Mouse (Mus musculus) frontal cortex, postnatal 14 days (tissue): ENCODE measurements around the gene Prr29.
"Not testable (repeated sequence)": the region's sequence is repeated elsewhere in the genome, so short reads cannot be mapped to it uniquely, and the experiment has no call there.

Source experiments
- DNase-seq, 2 experiments: peaks; one replicate each; pipeline ENCODE4 v3.0.0; 2022; ENCODE audit warnings: low spot score in 2 of 2

Gene Prr29

DNA sequence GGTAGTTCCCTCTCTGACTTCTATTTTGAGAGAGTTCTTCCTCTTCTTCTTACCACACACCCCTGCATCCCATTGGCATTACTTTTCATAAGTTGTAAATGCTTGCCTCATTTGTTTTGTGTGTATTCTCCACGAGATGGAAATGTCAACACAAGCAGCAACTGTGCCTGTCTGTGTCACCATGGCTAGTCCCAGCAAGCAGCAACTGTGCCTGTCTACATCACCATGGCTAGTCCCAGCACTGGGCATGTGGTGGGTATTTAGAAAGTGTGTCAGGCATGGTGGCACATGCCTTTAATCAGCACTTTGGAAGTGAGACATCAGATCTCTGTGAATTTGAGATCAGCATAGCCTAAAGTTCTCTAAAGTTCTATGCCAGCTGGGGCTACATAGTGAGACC lies 11.1 kb upstream of the Prr29 start:
- no peak for DNase-seq

DNA sequence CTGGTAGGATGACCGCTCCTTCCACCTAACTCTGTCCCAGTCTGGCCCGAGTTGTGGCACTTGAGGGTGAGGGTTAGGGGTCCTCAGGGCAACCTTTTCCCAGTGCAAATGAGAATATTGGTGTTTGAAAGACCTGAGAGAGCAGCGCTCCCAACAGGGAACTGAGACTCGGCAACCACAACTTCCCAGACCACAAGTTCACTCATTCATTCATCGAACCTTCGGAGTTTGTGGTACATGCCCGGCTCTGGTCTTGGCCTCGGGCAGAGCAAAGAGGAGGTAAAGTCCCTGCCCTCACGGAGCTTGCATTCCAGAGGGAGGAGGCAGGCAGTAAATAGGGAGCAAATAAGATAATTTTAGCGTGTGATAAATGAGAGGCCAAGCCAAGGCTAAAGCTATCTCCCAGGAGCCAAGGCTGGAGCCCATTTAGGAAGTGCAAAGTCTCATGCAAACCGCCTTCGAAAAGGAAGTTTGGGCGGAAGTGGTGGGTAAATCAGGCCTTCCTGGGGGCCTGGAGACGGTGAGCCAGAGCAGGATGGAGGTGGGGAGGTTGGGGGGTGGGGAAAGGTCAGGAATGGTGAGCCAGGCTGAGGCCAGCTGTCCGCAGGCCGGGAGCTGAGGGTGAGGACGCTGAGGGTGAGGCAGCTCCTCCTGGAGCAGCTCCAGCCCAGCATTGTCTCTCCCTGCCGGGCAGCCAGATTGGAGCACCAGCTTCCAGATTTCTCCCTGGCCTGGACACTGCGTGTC lies 9.7 kb upstream of the Prr29 start:
- DNase-seq, result no peak

DNA sequence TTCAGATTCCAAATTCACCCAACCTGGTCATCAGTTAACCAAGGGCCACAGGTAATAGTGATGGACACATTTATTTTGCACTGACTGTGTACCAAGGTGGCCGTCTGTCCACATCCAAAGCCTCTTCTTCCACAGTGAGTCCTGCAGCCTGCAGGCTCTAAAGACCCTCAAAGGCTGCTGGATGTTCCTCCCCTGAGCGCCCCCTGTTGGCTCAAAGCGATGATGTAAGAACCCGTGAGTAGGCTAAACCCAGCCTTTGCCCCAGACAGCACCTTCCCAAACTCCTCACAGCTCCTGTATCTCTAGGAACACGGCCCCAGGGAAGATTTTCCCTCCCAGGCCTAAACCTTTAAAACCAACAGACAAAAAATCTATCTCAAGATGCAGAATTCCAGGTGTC lies 5.9 kb upstream of the Prr29 start:
- DNase-seq, result no peak

DNA sequence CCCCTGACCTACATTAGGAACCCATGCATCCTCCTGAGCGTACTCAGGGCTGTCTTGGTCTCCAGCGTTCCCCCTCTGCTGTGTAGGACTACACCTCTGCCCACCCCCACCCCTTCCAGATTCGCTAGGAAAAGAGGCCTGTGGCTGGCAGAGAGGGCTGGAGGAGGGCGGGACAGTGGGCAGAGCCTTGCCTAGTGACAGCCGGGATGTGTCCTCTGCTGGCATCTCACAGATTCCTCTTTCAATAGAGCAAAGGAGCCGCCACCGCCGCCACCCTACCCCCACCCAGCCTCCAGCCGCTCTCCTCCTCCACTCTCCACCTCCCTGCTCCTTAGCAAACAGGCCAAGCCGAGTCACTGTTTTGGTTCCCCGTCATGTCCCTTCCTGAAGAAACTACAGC lies 560 bp upstream of the Prr29 start:
- no peak for DNase-seq

DNA sequence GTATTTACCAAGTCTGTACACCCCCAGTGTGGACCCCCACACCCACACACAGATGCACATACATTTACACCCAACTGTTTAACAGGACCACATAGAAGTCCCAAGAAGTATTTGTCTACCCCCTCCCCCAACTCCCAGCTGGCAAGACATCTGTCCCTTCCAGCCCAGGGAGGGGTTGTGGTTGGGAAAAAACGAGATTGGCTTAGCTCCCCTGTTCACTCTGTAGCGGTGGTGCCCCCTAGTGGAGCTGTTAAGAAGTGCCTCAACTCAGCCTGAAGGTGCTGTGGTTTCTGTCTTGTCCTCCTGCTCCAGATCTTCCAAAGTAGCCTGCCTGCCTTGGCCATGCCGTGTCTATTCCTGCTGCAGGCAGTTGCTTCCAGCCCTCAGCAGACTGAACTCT lies 1.0 kb downstream of the Prr29 start:
- peak; percentile 65 to 66 for DNase-seq

DNA sequence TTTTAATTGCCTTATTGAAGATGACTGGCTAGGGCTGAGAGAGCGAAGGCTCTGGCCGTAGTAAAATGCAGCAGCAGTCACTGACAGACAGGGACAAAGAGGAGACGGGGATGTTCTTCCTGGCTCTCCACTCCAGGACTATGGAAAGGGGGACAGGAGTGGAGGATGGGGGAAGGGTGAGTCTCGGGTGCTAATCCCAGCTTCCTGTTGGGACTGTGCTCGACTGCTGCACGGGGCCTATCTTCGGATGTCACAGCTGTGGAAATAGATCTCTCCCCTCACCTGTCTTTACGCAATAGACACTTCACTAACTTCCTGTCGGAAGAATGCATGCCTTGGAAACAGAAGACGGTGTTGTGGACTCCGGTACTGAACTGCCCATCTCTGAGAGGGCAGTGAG lies 8.7 kb downstream of the Prr29 start:
- no peak for DNase-seq

DNA sequence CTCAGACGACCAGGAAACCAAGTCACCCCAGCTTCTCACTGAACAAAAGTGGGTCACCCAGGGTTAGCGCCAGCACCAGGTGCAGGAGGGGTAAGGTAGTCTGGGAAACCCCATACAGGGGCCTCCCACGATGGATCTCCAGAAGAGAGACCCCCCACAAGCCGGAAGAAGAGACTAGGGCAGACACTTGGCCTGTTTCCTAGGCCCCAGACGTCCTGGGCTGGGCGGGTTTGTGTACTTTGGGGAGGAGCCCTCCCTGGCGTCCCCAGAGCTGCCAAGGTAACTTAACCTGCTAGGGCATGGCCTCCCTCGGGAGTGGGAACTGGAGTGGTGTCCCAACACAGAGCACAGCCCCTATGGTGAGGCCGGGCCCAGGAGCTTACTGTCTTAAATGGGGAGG lies 9.3 kb downstream of the Prr29 start:
- DNase-seq, result no peak

DNA sequence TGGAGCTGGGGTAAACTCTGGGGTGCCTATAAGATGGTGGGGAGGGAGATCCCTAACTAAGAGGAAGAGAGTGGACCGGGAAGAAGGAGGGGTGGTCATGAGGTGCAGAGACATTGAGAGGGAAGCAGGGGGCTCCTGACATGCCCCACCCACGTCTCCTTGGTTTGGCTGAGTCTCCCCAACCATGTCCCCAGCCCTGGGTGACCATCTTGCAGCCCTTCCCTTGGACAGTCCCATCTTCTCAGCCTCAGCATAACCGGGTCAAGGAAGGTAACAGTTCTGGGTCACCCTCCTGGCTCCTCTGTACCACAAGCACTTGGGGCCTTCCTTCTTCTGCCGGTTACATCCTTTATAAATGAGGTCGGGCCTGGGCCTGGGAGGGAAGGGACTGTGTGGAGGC lies 9.7 kb downstream of the Prr29 start:
- no peak for DNase-seq

DNA sequence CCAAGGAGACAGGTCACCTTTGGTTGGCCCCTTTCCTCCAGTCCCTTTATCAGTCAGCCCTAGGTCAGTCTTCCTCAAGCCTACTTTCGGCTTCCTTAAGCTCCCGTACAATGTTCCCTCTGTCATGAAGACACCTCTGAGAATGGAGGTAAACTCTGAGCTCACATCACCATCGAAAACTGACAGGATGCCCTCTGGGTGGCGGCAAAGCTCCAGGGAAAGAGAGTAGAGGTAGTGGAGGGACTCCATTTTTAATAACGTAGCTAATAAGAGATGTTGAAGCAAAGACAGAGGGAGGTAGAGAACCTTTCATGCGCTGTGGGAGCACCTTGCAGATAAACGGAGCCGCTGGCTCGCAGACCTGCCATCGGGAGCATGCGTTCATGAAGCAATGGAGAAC lies 15.7 kb downstream of the Prr29 start:
- DNase-seq, result no peak

DNA sequence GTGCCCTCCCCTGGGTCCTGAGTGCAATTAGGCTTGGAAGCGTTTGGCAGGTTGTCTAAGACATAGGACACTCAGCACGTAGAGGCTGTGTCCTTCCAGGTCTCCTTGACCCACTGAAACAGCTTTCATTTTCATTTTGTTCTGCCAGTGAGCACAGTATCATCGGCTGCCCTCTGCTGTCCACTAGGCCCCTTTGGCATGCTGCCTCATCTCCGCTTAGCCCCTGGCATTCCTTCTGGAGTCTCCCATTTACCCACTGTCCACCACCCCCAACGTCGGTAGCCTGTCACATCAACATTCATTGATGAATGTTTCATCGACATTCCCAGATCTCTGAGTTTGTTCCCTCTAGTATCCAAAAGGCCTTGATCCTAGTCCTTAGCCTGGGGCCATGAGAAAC lies 16.6 kb downstream of the Prr29 start:
- DNase-seq, result no peak

DNA sequence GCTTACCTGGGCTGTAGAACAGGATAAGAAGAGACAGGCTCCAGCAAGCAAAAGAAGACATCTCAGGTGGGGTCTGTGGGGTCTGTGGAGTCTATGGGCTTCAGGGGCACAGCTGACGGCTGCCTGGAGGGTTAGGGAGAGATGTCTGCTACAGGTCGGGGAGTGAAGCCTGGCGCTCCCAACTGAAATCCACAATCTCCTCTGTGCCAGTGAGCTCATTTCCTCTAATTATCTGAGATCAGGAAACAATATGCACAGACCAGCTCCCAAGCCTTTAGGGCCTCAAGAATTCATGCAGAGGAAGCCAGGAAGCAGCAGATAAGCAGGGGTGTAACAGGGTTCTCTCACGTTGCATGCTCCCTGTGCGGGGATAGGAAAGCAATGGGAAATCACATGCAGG lies 17.2 kb downstream of the Prr29 start:
- no peak for DNase-seq

DNA sequence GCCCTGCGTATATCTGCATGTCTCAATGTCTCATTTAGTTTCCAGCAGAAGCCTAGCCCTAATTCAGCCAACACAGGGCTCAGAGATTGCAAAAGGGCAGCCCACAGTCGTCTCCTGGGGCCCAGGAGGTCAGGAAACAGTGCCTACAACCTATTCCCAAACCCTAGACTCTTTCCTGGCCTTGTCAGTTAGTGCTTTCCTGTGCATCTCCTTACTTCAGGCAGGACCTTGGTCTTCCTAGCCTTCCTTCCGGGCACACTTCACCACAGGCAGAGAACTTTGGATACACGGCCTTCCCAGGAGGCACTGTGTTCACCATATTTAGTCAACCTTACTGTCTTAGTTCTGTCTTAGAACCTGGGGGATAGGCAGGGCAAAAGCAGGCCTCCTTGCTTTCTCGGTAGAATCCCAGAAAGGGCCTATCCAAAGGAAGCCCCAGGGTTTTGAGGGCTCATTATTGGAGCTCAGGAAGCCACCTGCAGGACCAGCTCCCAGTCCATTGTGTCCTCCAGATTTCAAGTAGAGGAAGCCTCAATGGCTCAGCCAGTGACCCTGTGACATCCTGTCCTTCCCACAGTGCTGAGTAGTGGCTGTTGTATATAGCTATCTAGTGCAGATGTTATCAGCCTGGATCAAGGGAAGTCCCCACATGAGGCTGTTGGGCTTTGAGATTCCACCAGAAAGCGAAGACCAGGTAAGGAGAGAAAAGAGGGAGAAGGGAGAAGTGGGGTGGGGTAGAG lies 17.9 kb downstream of the Prr29 start:
- no peak for DNase-seq

DNA sequence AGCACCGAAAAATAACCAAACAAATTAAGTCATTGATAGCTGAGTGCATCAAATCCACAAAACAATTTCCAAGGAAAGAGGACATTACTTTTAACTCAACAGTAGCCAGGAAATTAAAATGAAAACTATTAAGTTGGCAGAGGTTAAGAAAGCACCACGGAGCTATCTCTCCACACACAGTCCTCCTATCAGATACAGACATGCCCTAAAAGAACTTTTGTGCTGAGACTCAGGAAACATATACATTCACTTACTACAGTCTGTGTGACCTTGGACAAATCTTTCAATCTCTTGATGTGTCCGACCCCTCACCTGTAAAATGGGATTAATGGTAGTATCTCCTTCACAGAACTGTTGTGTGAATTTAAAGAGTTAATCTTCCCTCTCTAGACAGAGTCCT lies 21.1 kb downstream of the Prr29 start:
- DNase-seq, result no peak

DNA sequence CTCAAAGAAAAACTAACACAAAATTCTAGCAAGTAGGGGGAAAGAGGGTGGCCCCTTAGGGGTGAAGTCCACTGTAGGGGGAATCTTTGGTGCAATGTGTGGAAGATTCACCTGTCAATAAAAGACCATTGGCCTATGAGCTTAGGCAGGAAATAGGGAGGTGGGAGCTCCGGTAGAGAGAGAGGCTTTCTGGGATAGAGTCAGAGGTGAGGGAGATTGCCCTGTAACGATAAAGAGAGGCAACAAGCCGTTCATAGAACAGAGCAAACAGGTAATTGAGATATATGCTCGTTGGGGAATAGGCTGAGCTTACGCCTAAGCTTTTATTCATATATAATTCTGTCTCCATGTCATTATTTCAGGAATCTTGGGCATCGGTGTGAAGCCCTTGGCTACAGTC lies 21.7 kb downstream of the Prr29 start:
- DNase-seq, result no peak

DNA sequence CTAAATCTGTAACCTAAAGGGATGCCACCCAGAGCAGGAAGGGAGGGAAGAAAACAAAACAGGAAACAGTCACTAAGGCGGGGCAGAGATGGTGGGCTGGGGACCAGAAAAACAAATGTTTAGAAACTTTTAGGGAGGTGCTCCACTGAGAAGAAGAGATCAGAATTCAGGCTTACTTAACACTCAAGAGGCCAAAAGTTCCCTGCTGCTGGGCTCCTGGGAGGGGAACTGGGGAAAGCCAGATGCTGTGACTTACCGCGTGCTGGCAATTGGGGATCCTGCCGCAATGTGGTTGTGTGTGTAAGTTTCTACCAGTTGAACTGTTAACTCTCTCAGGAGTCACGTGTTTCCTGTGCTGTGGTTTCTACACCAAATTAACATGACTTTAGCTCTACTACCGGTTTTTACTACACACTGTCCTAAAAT lies 22.5 kb downstream of the Prr29 start, which contains the start of gene Icam2:
TSS of gene Icam2 (minus strand) at position 285 of the 426 bp plus-strand sequence.
- DNase-seq, result no peak

DNA sequence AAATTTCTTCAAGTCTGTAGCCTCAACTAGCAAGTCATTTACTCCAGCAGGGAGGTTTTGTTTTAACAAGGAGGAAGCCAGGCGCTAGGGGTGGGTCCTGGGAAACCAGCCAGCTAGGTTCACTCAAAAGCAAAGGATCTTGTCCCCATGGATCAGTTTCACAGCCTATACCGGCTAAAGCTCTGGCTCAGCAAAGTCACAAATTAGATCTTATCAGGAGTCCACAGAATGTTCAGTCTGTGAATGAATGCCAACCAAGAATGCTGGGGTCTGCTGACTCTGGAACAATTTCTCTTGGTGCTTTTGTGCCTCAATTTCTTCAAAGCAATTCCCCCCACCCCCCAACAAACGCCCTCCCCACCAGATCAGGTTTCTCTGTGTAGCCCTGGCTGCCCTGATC lies 24.3 kb downstream of the Prr29 start:
- DNase-seq, result no peak

DNA sequence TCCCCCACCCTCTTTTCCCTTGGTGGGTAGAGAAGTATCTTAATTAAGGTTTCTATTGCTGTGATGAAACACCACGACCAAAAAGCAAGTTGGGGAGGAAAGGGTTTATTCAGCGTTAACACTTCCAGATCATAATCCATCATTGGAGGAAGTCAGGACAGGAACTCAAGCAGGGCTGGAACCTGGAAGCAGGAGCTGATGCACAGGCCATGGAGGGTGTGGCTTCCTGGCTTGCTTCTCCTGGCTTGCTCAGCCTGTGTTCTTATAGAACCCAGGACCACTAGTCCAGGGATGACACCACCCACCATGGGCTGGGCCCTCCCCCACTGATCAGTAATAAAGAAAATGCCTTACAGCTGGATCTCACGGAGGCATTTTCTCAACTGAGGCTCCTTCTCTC lies 25.5 kb downstream of the Prr29 start:
- DNase-seq, result no peak

DNA sequence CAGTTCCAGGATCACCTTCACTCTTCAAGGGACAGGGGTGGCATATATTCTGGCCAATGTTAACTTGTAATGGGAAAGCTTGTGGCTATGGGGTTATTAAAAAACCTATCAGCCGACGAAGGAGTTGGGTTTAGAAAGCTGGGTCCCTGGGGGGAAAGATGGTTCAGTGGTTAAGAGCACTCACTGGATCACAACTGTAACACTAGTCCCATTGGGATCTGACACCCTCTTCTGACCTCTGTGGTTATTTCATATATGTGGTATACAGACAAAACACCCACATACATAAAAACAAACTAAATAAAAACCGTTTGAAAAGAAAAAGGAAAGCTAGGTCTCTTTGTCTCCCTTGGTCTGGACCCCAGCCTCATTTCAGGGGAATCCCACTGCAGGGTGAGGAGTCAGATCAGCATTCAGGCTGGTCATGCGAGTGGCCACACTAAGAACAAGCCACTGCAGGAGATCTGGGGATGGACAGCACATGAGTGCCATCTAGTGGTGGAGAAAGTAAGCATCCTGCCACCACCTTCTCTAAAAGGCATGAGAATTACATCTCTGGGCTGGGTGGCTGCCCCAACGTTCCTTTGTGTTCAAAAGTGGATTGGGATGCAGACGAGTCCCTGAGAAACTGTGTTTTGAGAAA lies 26.4 kb downstream of the Prr29 start:
- DNase-seq, result peak; percentile 35 to 59

DNA sequence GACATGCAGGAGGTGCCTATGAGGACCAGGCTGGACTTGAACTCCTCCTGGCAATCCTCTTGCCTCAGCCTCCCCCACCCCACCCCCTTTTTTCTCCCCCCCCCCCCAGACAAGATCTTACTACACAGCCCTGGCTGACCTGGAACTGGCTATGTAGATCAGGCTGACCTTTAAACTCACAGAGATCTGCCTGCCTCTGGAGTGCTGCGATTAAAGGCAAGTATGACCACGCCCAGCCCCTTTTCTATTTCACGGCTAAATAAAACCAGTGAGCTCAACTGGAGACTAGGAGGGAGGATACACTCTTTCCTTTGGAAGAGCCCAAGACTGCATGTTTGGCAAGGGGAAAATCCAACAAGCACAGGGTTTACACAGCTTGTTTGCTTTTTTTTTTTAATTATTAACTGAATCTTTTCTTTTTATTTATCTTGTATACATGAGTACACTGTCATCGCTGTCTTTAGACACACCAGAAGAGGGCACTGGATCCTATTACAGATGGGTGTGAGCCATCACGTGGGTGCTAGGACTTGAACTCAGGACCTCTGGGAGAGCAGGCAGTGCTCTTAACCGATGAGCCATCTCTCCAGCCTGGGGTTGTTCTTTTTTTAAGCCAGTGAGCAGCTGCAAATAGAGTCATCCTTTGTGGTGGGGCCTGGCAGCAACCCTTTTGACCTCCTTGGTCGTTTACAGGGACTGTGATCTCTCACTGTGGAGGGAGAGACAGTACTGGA lies 27.5 kb downstream of the Prr29 start:
- no peak for DNase-seq

DNA sequence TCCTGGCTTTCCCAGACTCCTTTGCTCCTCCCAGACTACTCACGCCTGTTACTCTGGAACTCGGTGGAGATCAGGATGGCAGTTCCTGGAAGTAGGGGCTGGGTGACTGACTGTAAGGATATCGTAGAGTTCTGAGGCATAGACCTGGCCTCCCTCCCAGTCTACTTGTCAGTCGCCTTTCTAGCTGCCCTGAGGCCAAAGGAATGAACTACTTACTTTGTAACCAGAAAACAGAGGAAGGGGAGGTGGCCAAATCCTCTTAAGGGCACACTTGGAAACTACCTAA lies 28.0 kb downstream of the Prr29 start:
- no peak for DNase-seq

DNA sequence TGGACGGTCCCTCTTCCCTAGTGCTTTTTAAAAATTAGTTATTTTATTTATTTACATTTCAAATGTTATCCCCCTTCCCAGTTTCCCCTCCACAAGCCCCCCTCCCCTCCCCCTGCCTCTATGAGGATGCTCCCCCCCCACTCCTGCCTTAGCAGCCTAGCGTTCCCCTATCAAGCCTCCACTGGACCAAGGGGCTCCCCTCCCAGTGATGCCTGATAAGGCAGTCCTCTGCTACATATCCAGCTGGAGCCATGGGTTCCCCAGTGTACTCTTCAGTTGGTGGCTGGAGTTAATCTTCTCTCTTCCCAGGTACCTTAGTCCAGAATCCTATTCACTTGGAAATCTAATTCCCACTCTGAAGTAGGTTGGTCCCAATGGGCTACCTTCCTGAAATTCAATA lies 28.8 kb downstream of the Prr29 start:
- not testable (repeated sequence) for DNase-seq

DNA sequence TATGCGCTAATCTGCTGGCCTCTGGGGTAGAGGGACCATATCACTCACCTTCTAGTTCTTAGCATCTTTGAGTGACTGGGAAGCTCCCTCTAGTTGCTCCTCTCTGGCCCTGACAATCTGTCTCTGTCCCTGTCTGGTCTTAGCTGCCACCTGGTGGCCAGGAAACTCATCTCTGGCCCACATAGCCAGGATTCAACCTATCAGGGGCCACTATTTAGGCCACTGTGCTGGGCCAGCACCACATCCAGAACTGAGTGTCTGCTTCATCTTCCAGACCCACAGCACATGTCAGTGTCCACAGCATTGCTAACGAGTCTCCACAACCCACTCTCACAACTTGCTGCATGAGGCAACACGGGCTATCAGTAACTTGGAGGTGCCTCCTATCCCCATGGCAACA lies 32.4 kb downstream of the Prr29 start:
- DNase-seq, result no peak

DNA sequence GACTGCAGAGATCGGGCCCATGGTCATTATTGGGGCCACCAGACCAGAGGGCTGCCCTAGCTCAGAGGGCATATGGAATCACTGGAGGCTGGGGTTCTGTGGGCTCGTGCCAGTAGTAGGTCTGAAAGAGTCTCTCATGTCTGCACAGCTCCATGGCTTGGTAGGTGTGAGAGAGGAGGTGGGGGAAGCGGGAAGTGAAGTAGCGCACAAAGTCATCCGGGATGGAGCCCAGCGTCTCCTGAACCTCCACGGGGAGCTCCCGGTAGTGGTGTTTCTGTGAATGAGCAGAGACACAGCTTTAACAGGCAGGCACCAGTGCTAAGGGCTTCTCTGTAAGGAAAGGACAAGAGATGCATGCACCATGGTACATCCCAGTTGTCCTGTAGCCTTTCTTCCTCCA lies 33.2 kb downstream of the Prr29 start:
- DNase-seq, result no peak
